Mouse (Mus musculus): ENCODE measurements around the gene Churc1.

- TF ChIP-seq MAFK (IDR thresholded peaks at IDR 0.05; ENCODE audit: insufficient read depth, low read depth, low read length) (no peak), HCFC1 (IDR thresholded peaks at IDR 0.05; ENCODE audit: borderline replicate concordance, insufficient read depth, low read length) (no peak), ZC3H11A (IDR thresholded peaks at IDR 0.05; ENCODE audit: borderline replicate concordance, low read depth, low read length) (no peak), ZNF384 (IDR thresholded peaks at IDR 0.05; ENCODE audit: low read depth, low read length) (no peak)
Observed at GRCm38 (mm10) chr12:76796938-76797539, 31.7 kb downstream of the Churc1 start.

Data from ES-E14 (cell line).